Mouse (Mus musculus) lung, embryonic 14.5 days (tissue): ENCODE measurements around the gene Adora2a. TPM values are rescaled to one million over a fixed set of nuclear protein-coding genes. Genes with fewer than 3 reads are reported as not detected.

Source experiments
- ATAC-seq: fragments of 200-750 bp; cut with Nextera tagmentation; 2 replicates; pipeline ENCODE4 v1.8.0; 2017; ENCODE audit warnings: mild to moderate bottlenecking, moderate TSS enrichment, moderate library complexity; ENCODE audit not compliant: insufficient read depth
- DNase-seq: peaks from one replicate; pipeline ENCODE4 v3.0.0-alpha.2; 2015
- H3K27ac ChIP-seq: fragments of 300-500 bp; sonication (generic); 2 replicates; pipeline ENCODE4 v1.5.1; 2014; ENCODE audit warnings: low read depth, mild to moderate bottlenecking, moderate library complexity
- H3K27me3 ChIP-seq: fragments of 300-500 bp; sonication (generic); 2 replicates; pipeline ENCODE4 v1.6.1; 2014; ENCODE audit warnings: low read length, control low read depth; ENCODE audit not compliant: insufficient read depth
- H3K36me3 ChIP-seq: fragments of 300-500 bp; sonication (generic); 2 replicates; pipeline ENCODE4 v1.6.1; 2014; ENCODE audit warnings: control low read depth; ENCODE audit not compliant: insufficient read depth
- H3K4me1 ChIP-seq: fragments of 300-500 bp; sonication (generic); 2 replicates; pipeline ENCODE4 v1.6.1; 2014; ENCODE audit warnings: antibody characterized with exemption, control low read depth; ENCODE audit not compliant: insufficient read depth
- H3K4me2 ChIP-seq: fragments of 300-500 bp; sonication (generic); 2 replicates; pipeline ENCODE4 v1.6.1; 2014; ENCODE audit warnings: mild to moderate bottlenecking
- H3K4me3 ChIP-seq: fragments of 300-500 bp; sonication (generic); 2 replicates; pipeline ENCODE4 v1.5.1; 2014; ENCODE audit warnings: low read depth, low read length
- H3K9ac ChIP-seq: fragments of 300-500 bp; sonication (generic); 2 replicates; pipeline ENCODE4 v1.6.1; 2014
- H3K9me3 ChIP-seq: fragments of 300-500 bp; sonication (generic); 2 replicates; pipeline ENCODE4 v1.6.1; 2016; ENCODE audit warnings: low read depth, low read length, control low read depth
- CTCF ChIP-seq: IDR thresholded peaks from 2 replicates; pipeline ENCODE4 v1.5.1; 2016; ENCODE audit warnings: antibody characterized with exemption, low read depth
- WGBS: fragments of 180-500 bp; shearing (Covaris S2); extraction: QIAGEN DNeasy Blood & Tissue Kit; methylation state at CpG from one replicate; pipeline ENCODE4 v1.1.7; 2014; 5-methylcytosine and 5-hydroxymethylcytosine counted together
- polyA plus RNA-seq: library from polyadenylated mRNA; unstranded; fragments of >200 nt; fragmentation: Nextera tagmentation; extraction: Ambion mirVana; gene quantifications from 2 replicates; pipeline ENCODE4 v1.2.1, GENCODE M21; 2014

The Adora2a gene
- 7.3 and 8.0 TPM in 2 replicates for polyA plus RNA-seq

- H3K27ac ChIP-seq, result peak within 1 kb of the TSS; percentile 42; the same call in 1 of the 2 replicates
Measured at GRCm38 (mm10) chr10:75316872-75316907, at the start of gene Adora2a. Adora2a (plus strand) TSS chr10:75316877.

DNA sequence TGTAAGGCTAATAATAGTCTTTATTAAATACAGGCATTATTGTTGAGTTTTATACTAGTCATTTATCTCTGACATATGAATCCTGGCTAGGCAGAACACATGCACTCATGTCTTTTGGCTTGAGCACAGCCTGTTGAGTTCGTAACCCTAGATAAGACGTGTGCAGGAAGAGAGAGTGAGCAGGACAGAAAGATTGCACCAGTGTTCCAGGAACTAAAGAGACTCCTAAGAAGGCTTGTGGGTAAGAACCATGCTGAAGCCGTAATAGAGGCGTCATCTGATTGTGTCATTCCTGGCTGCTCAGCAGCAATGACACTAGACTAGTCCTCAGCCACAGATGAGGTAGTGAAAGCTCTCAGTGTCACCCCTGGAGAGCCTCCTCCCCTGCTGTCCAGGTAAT, 43.7 kb upstream of the Adora2a start:
- H3K4me3 ChIP-seq, result no peak overlapping the region
- no peak overlapping the region for H3K9ac ChIP-seq
- no peak overlapping the region for H3K4me2 ChIP-seq
- H3K27me3 ChIP-seq, result no peaks in the 10 kb centered on the region
- WGBS, result 71% methylated on average over 4 of the region's 4 CpGs
- H3K36me3 ChIP-seq, result peaks cover 63% of the 10 kb centered on the region
- H3K4me1 ChIP-seq, result no peaks in the 10 kb centered on the region
- TF ChIP-seq CTCF, result no peak
- H3K9me3 ChIP-seq, result no peaks in the 10 kb centered on the region
- no peak overlapping the region for H3K27ac ChIP-seq
- no peak for ATAC-seq
- no peak for DNase-seq

More at GRCm38 (mm10) chr10:75316872-75316907, at the start of gene Adora2a:
- Histone ChIP-seq H3K9me3 (no peaks in the 10 kb centered on the region), H3K4me2 (peak within 1 kb of the TSS; percentile 76), H3K4me1 (peaks cover 2% of the 10 kb centered on the region), H3K36me3 (peaks cover 18% of the 10 kb centered on the region; the same call in 1 of the 2 replicates), H3K27me3 (peaks cover 12% of the 10 kb centered on the region; the same call in 1 of the 2 replicates), H3K9ac (peak within 1 kb of the TSS; percentile 65), H3K4me3 (peak within 1 kb of the TSS; percentile 54)
- WGBS, result 3% methylated on average over 4 of the region's 4 CpGs
- TF ChIP-seq CTCF, result no peak
- DNase-seq (no peak), ATAC-seq (no peak)

DNA sequence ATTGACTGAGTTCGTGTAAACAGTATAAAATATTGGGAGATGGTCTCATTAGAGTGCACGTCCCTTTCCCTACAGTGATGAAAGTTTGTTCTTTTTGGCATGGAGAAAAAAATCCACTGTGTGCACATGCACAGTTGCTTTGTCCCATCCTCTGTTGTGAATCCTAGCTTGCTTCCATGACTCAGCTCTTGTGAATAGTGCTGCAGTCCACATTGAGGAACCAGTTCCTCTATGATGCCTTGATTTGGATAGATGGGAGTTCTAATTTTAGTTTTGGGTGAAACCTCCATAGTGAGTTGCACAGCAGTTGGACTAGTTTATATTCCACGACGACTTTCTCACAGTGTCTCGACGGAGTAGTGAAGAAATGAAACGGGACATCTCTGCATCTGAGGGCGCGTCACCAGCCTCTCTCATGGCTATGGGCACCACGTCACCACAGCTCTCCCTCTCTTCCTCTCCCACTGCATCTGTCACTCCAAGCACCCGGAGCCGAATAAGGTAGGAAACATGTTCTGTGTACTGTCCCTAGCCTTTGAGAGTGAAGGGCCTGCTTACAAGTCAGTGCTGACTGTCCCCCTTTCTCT, 40.2 kb upstream of the Adora2a start:
- Histone ChIP-seq H3K27me3 (no peaks in the 10 kb centered on the region), H3K36me3 (peaks cover 58% of the 10 kb centered on the region), H3K9ac (no peak overlapping the region), H3K27ac (no peak overlapping the region), H3K4me3 (no peak overlapping the region), H3K9me3 (no peaks in the 10 kb centered on the region), H3K4me1 (no peaks in the 10 kb centered on the region), H3K4me2 (no peak overlapping the region)
- ATAC-seq, result no peak
- no peak for DNase-seq
- no peak for TF ChIP-seq CTCF
- 90% methylated on average over 12 of the region's 12 CpGs for WGBS

GRCm38 (mm10) chr10:75277501-75277900, 39.2 kb upstream of the Adora2a start:
- no peaks in the 10 kb centered on the region for H3K4me1 ChIP-seq
- no peak overlapping the region for H3K4me3 ChIP-seq
- H3K9ac ChIP-seq, result no peak overlapping the region
- H3K27ac ChIP-seq, result no peak overlapping the region
- peaks cover 58% of the 10 kb centered on the region for H3K36me3 ChIP-seq
- no peaks in the 10 kb centered on the region for H3K27me3 ChIP-seq
- TF ChIP-seq CTCF, result peak; percentile 67
- DNase-seq, result peak; percentile 59
- ATAC-seq, result no peak
- H3K4me2 ChIP-seq, result no peak overlapping the region
- 71% methylated on average over 1 of the region's 1 CpGs for WGBS
- H3K9me3 ChIP-seq, result no peaks in the 10 kb centered on the region

DNA sequence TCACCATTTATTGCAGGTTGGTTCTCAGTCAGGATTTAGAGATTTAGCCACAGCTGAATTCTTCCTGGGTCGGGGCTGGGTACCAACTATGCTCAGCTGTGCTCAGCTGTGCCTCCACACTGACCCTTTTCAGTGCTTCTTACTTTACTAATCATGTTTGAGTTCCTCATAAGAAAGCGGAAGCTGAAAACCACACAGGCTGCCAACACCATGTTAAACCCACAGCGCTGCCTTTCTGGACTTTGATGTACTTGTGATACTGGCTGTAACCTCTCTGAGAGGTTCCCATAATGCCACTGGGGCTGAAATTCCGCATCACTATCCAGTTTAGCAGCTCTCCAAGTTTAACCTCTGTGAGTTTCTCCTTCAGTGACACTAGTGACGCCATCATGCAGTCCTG, 34.0 kb upstream of the Adora2a start:
- WGBS, result 86% methylated on average over 5 of the region's 5 CpGs
- no peak for TF ChIP-seq CTCF

DNA sequence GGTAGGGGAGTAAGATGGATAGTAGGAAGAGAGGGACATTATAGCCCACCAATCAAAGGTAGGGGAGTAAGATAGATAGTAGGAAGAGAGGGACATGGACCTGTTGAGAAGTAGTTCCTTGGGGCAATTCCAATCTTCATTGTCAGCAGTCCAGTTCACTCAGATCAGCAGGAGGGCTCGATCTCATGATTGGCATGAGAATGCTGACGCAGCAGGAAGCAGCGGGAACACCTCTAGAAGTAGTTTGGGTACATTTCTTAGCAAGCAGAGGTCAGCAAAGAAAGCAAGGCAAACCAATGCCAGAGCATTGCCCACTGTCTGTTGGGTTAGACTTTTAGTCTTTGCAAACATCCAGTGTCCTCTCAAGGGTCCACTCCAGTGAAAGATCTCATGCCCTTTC, 32.9 kb upstream of the Adora2a start:
- WGBS, result 91% methylated on average over 3 of the region's 3 CpGs
- Histone ChIP-seq H3K27me3 (no peaks in the 10 kb centered on the region), H3K4me3 (no peak overlapping the region), H3K9me3 (no peaks in the 10 kb centered on the region), H3K27ac (no peak overlapping the region), H3K9ac (no peak overlapping the region), H3K4me1 (no peaks in the 10 kb centered on the region), H3K36me3 (peaks cover 36% of the 10 kb centered on the region), H3K4me2 (no peak overlapping the region)
- ATAC-seq (no peak), DNase-seq (no peak)
- TF ChIP-seq CTCF, result no peak

More for the DNA sequence above, 34.0 kb upstream of the Adora2a start:
- no peaks in the 10 kb centered on the region for H3K4me1 ChIP-seq
- H3K9me3 ChIP-seq, result no peaks in the 10 kb centered on the region
- H3K4me3 ChIP-seq, result no peak overlapping the region
- no peak for DNase-seq
- no peak overlapping the region for H3K9ac ChIP-seq
- no peak overlapping the region for H3K4me2 ChIP-seq
- no peak for ATAC-seq
- H3K36me3 ChIP-seq, result peaks cover 31% of the 10 kb centered on the region
- H3K27me3 ChIP-seq, result no peaks in the 10 kb centered on the region
- H3K27ac ChIP-seq, result no peak overlapping the region

DNA sequence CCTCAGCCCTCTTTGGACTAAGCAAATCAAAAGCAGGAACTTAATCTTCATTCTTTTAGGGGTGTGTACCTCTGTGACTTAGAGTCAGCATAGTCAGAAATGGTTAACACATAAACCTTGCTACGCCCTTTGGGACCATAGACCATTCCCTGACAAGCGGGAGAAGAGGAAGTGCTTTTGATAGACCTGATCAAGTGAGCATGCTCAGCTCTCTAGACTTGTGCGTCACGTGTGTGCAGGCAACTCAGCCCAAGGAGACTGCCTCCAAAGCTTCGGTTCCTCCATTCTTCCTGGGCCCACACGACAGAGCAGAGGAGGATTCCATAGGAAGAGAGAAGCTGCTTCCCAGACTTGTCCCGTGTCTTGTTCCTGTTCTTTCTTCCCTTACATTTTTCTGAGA, 28.1 kb upstream of the Adora2a start:
- ATAC-seq (no peak), DNase-seq (no peak)
- no peaks in the 10 kb centered on the region for H3K9me3 ChIP-seq
- 79% methylated on average over 7 of the region's 7 CpGs for WGBS
- H3K9ac ChIP-seq, result no peak overlapping the region
- TF ChIP-seq CTCF, result no peak
- H3K36me3 ChIP-seq, result peaks cover 34% of the 10 kb centered on the region
- no peaks in the 10 kb centered on the region for H3K4me1 ChIP-seq
- no peak overlapping the region for H3K27ac ChIP-seq
- H3K4me2 ChIP-seq, result no peak overlapping the region
- no peak overlapping the region for H3K4me3 ChIP-seq
- H3K27me3 ChIP-seq, result no peaks in the 10 kb centered on the region

- no peak for TF ChIP-seq CTCF
- Histone ChIP-seq H3K9ac (no peak overlapping the region), H3K27me3 (no peaks in the 10 kb centered on the region), H3K4me3 (no peak overlapping the region), H3K4me1 (no peaks in the 10 kb centered on the region), H3K27ac (no peak overlapping the region), H3K36me3 (peaks cover 34% of the 10 kb centered on the region), H3K4me2 (no peak overlapping the region), H3K9me3 (no peaks in the 10 kb centered on the region)
- no peak for ATAC-seq
- 65% methylated on average over 4 of the region's 4 CpGs for WGBS
- DNase-seq, result no peak
Measured at GRCm38 (mm10) chr10:75289392-75289791, 27.3 kb upstream of the Adora2a start.
